Mouse (Mus musculus) stomach, postnatal 0 days (tissue): ENCODE results near the gene Rps11. TPM values are rescaled to one million over a fixed set of nuclear protein-coding genes. Genes with fewer than 3 reads are reported as not detected.
"Not testable (repeated sequence)": the region's sequence is repeated elsewhere in the genome, so short reads cannot be mapped to it uniquely, and the experiment has no call there.

Experiments used
- ATAC-seq: fragments of 200-750 bp; cut with Nextera tagmentation; 2 replicates; pipeline ENCODE4 v1.8.0; 2017; ENCODE audit not compliant: low FRiP score, low TSS enrichment
- DNase-seq: peaks from one replicate; pipeline ENCODE4 v3.0.0-alpha.2; 2016; ENCODE audit warnings: low spot score
- H3K27ac ChIP-seq: fragments of 300-500 bp; sonication (generic); replicated peaks from 2 replicates; pipeline ENCODE4 v1.5.1; 2014; ENCODE audit warnings: mild to moderate bottlenecking, control low read depth
- H3K27me3 ChIP-seq: fragments of 300-500 bp; sonication (generic); 2 replicates; pipeline ENCODE4 v1.6.1; 2014; ENCODE audit warnings: low read length; ENCODE audit not compliant: control insufficient read depth, insufficient read depth
- H3K36me3 ChIP-seq: fragments of 300-500 bp; sonication (generic); 2 replicates; pipeline ENCODE4 v1.6.1; 2014; ENCODE audit warnings: low read length, mixed read lengths; ENCODE audit not compliant: control insufficient read depth, insufficient read depth
- H3K4me1 ChIP-seq: fragments of 300-500 bp; sonication (generic); replicated peaks from 2 replicates; pipeline ENCODE4 v1.6.1; 2014; ENCODE audit warnings: antibody characterized with exemption; ENCODE audit not compliant: control insufficient read depth, insufficient read depth
- H3K4me2 ChIP-seq: fragments of 300-500 bp; sonication (generic); replicated peaks from 2 replicates; pipeline ENCODE4 v1.6.1; 2014; ENCODE audit warnings: low read depth, mild to moderate bottlenecking, control low read depth, moderate library complexity
- H3K4me3 ChIP-seq: fragments of 300-500 bp; sonication (generic); 2 replicates; pipeline ENCODE4 v1.5.1; 2014; ENCODE audit warnings: low read depth, low read length, control low read depth
- H3K9ac ChIP-seq: fragments of 300-500 bp; sonication (generic); 2 replicates; pipeline ENCODE4 v1.6.1; 2014; ENCODE audit warnings: mild to moderate bottlenecking, low read length, control low read depth, mixed read lengths
- H3K9me3 ChIP-seq: fragments of 300-500 bp; sonication (generic); 2 replicates; pipeline ENCODE4 v1.6.1; 2016; ENCODE audit warnings: low read length; ENCODE audit not compliant: control insufficient read depth
- CTCF ChIP-seq: IDR thresholded peaks from 2 replicates; pipeline ENCODE4 v1.5.1; 2016; ENCODE audit warnings: antibody characterized with exemption, low read depth, mild to moderate bottlenecking, moderate library complexity
- EP300 ChIP-seq: optimal IDR thresholded peaks from 2 replicates; pipeline ENCODE3; 2016; ENCODE audit warnings: antibody characterized with exemption
- WGBS: fragments of 180-500 bp; shearing (Covaris S2); extraction: QIAGEN DNeasy Blood & Tissue Kit; methylation state at CpG from one replicate; pipeline ENCODE4 v1.1.7; 2014; 5-methylcytosine and 5-hydroxymethylcytosine counted together
- polyA plus RNA-seq: library from polyadenylated mRNA; unstranded; fragments of >200 nt; fragmentation: Nextera tagmentation; extraction: Ambion mirVana; gene quantifications from 2 replicates; pipeline ENCODE4 v1.2.1, GENCODE M21; 2015

Rps11 gene
- polyA plus RNA-seq, 1 experiment from 2014 or later = 1,191 TPM

- ATAC-seq (no peak), DNase-seq (no peak)
- Histone ChIP-seq H3K4me1 (peaks cover 3% of the 10 kb centered on the region; the same call in 1 of the 2 replicates), H3K9me3 (no peaks in the 10 kb centered on the region), H3K4me2 (peak overlapping the region; percentile 64), H3K27me3 (no peaks in the 10 kb centered on the region), H3K27ac (peak overlapping the region; percentile 94), H3K9ac (peak overlapping the region; percentile 77), H3K36me3 (no peaks in the 10 kb centered on the region), H3K4me3 (peak overlapping the region; percentile 46)
- 59% methylated on average over 11 of the region's 11 CpGs for WGBS
- no peak for TF ChIP-seq CTCF
- no peak for TF ChIP-seq EP300
Observed at GRCm38 (mm10) chr7:45102441-45102840, 21.8 kb downstream of the Rps11 start.

- no peak overlapping the region for H3K9ac ChIP-seq
- peaks cover 3% of the 10 kb centered on the region; the same call in 1 of the 2 replicates for H3K4me1 ChIP-seq
- no peak for ATAC-seq
- H3K4me3 ChIP-seq = no peak overlapping the region
- H3K4me2 ChIP-seq = no peak overlapping the region
- no peaks in the 10 kb centered on the region for H3K36me3 ChIP-seq
- no peaks in the 10 kb centered on the region for H3K27me3 ChIP-seq
- WGBS = 83% methylated on average over 6 of the region's 6 CpGs
- DNase-seq = no peak
- no peak for TF ChIP-seq CTCF
- no peak for TF ChIP-seq EP300
- no peak overlapping the region for H3K27ac ChIP-seq
- no peaks in the 10 kb centered on the region for H3K9me3 ChIP-seq
Observed at GRCm38 (mm10) chr7:45100046-45100445, 24.2 kb downstream of the Rps11 start.

GRCm38 (mm10) chr7:45098541-45099240 lies 25.5 kb downstream of the Rps11 start:
- 88% methylated on average over 8 of the region's 8 CpGs for WGBS
- Histone ChIP-seq H3K4me1 (peaks cover 3% of the 10 kb centered on the region; the same call in 1 of the 2 replicates), H3K9me3 (no peaks in the 10 kb centered on the region), H3K4me3 (no peak overlapping the region), H3K27ac (no peak overlapping the region), H3K4me2 (no peak overlapping the region), H3K9ac (no peak overlapping the region), H3K36me3 (no peaks in the 10 kb centered on the region), H3K27me3 (no peaks in the 10 kb centered on the region)
- no peak for ATAC-seq
- TF ChIP-seq EP300 (no peak), CTCF (peak; percentile 56)
- DNase-seq = no peak

GRCm38 (mm10) chr7:45097479-45097878 lies 26.8 kb downstream of the Rps11 start:
- Histone ChIP-seq H3K36me3 (no peaks in the 10 kb centered on the region), H3K9me3 (no peaks in the 10 kb centered on the region), H3K4me2 (no peak overlapping the region), H3K27ac (no peak overlapping the region), H3K27me3 (no peaks in the 10 kb centered on the region), H3K4me3 (no peak overlapping the region), H3K9ac (no peak overlapping the region), H3K4me1 (no peaks in the 10 kb centered on the region; the same call in 1 of the 2 replicates)
- WGBS = 68% methylated on average over 6 of the region's 6 CpGs
- ATAC-seq = no peak
- TF ChIP-seq EP300 (no peak), CTCF (no peak)
- no peak for DNase-seq

- H3K4me2 ChIP-seq, H3K9ac ChIP-seq, H3K27me3 ChIP-seq, H3K4me3 ChIP-seq, H3K27ac ChIP-seq, H3K4me1 ChIP-seq, H3K9me3 ChIP-seq, DNase-seq, ATAC-seq, H3K36me3 ChIP-seq: not testable (repeated sequence)
- 90% methylated on average over 14 of the region's 14 CpGs for WGBS
Observed at GRCm38 (mm10) chr7:45095965-45096364, 28.3 kb downstream of the Rps11 start.

GRCm38 (mm10) chr7:45095367-45095766 lies 28.9 kb downstream of the Rps11 start:
- WGBS = 72% methylated on average over 6 of the region's 6 CpGs

More at GRCm38 (mm10) chr7:45095367-45095766, 28.9 kb downstream of the Rps11 start:
- ATAC-seq (no peak), DNase-seq (no peak)
- no peaks in the 10 kb centered on the region for H3K9me3 ChIP-seq
- H3K4me1 ChIP-seq = no peaks in the 10 kb centered on the region
- H3K27me3 ChIP-seq = no peaks in the 10 kb centered on the region
- no peak overlapping the region for H3K4me2 ChIP-seq
- H3K4me3 ChIP-seq = no peak overlapping the region
- TF ChIP-seq CTCF (no peak), EP300 (no peak)
- no peak overlapping the region for H3K9ac ChIP-seq
- H3K27ac ChIP-seq = no peak overlapping the region
- no peaks in the 10 kb centered on the region for H3K36me3 ChIP-seq
